Mouse (Mus musculus) megakaryocyte, adult 5-6 weeks (primary cell): ENCODE results near the gene Lemd1. TPM values are rescaled to one million over a fixed set of nuclear protein-coding genes. Genes with fewer than 3 reads are reported as not detected.

Experiments used
- total RNA-seq, 2 experiments: library from RNA; stranded (forward) in 1 of 2; stranded (reverse) in 1 of 2; fragments of 153-499, 151-499 nt in 1 of 2; fragments of 221-1000, 200-1000 nt in 1 of 2; gene quantifications; 2 replicates each; pipeline versions ENCODE4 v1.2.3 to v1.2.4; 2015 to 2017

Gene Lemd1
- total RNA-seq, 2 experiments from 2014 or later: not detected

Other genes starting within 250 kb of the Lemd1 start
- 0.16 and 0.46 TPM in 2 replicates for gene Slc45a3, start 228.5 kb upstream of the Lemd1 start, total RNA-seq (2015)
- gene Slc45a3, start 228.5 kb upstream of the Lemd1 start, total RNA-seq (2017): 0.33 TPM in 1 of 2 replicates, not detected in the other
- gene Elk4, start 183.8 kb upstream of the Lemd1 start, total RNA-seq (2015): 90.6 and 94.3 TPM in 2 replicates
- gene Elk4, start 183.8 kb upstream of the Lemd1 start, total RNA-seq (2017): 53.1 and 63.6 TPM in 2 replicates
- 0.11 TPM in 1 of 2 replicates, not detected in the other for gene Mfsd4a, start 123.4 kb upstream of the Lemd1 start, total RNA-seq (2015)
- gene Mfsd4a, start 123.4 kb upstream of the Lemd1 start, total RNA-seq (2017): 0.51 and 0.61 TPM in 2 replicates
- 0.14 TPM in 1 of 2 replicates, not detected in the other for gene Cdk18, start 51.7 kb upstream of the Lemd1 start, total RNA-seq (2015)
- gene Cdk18, start 51.7 kb upstream of the Lemd1 start, total RNA-seq (2017): 0.04 TPM in 1 of 2 replicates, not detected in the other
- gene AC124108.1, start within 50 bp of the Lemd1 start, total RNA-seq (2015): not detected in 2 replicates
- not detected in 2 replicates for gene AC124108.1, start within 50 bp of the Lemd1 start, total RNA-seq (2017)
- gene Gm10188, start 38.3 kb downstream of the Lemd1 start, total RNA-seq (2015): not detected in 2 replicates
- not detected in 2 replicates for gene Gm10188, start 38.3 kb downstream of the Lemd1 start, total RNA-seq (2017)
- not detected in 2 replicates for gene Klhdc8a, start 107.2 kb downstream of the Lemd1 start, total RNA-seq (2015)
- not detected in 2 replicates for gene Klhdc8a, start 107.2 kb downstream of the Lemd1 start, total RNA-seq (2017)
- 23.9 and 24.2 TPM in 2 replicates for gene Nuak2, start 124.7 kb downstream of the Lemd1 start, total RNA-seq (2015)
- 14.3 and 16.7 TPM in 2 replicates for gene Nuak2, start 124.7 kb downstream of the Lemd1 start, total RNA-seq (2017)
- gene Tmcc2, start 199.8 kb downstream of the Lemd1 start, total RNA-seq (2015): 4.9 and 6.9 TPM in 2 replicates
- 5.3 and 7.8 TPM in 2 replicates for gene Tmcc2, start 199.8 kb downstream of the Lemd1 start, total RNA-seq (2017)
- 17.2 and 19.5 TPM in 2 replicates for gene Dstyk, start 226.1 kb downstream of the Lemd1 start, total RNA-seq (2015)
- 24.8 and 36.6 TPM in 2 replicates for gene Dstyk, start 226.1 kb downstream of the Lemd1 start, total RNA-seq (2017)